Mouse (Mus musculus): ENCODE results near the gene Cops3. TPM values are rescaled to one million over a fixed set of nuclear protein-coding genes. Genes with fewer than 3 reads are reported as not detected.
"Not testable (repeated sequence)": the region's sequence is repeated elsewhere in the genome, so short reads cannot be mapped to it uniquely, and the experiment has no call there.

The Cops3 gene
- total RNA-seq (2017) = 202 and 227 TPM in 2 replicates

DNA sequence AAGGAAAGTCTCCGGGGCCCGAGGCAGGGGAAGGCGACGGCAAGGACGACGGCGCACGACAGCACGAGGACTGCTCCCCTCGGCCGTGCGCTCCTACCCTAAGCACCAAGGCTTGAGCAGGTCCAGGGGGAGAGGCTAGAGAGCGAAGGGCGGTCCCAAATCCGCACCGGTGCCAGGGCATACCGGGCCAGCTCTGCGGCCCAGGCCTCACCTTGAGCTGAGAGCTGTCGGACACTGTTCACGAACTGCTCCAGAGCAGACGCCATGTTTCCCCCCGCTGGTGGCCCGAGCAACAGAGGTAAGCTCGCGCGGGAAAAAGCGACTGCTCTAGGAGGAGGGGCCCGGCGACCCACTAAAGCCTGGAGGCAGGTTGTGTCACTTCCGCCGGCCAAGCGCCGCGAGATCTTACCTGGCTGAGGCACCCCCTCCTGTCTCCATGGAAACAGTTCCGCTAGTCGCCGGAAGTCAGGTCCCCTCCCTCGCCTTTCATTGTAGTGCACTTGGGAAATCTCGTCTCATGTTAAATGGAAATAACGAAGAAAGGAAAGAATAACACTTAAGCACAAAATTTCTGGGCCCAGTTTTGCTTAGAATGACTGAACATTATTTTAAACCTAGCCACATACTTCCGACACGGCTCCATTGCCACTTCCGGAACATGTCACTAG is at the start of gene Cops3:
Gene Cops3 (minus strand): TSS at position 380 of the 668 bp plus-strand sequence.
- ATAC-seq (replicated peaks; ENCODE audit: low read depth, poor library complexity, severe bottlenecking) = peak; percentile 87

DNA sequence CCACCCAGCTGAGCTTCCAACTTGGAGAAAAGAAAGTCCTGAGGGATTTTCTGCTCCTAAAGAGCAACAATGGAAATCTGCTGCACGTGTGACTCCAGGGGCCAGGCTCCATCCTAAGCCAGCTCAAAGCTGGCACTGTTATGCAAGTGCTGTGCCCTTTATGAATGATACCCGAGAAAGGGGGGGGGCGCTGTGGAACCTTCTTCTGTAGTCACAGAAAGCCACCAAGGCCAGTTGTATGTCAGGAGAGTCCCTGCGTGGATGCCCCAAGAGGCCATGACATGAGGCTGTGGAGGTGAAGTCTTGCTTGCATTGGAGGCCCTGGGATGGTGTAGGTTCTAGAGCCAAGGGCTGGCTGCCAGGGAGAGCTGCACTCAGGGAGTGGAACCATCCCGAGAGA is 48.5 kb upstream of the Cops3 start:
- ATAC-seq (replicated peaks; ENCODE audit: low read depth, poor library complexity, severe bottlenecking) = no peak

DNA sequence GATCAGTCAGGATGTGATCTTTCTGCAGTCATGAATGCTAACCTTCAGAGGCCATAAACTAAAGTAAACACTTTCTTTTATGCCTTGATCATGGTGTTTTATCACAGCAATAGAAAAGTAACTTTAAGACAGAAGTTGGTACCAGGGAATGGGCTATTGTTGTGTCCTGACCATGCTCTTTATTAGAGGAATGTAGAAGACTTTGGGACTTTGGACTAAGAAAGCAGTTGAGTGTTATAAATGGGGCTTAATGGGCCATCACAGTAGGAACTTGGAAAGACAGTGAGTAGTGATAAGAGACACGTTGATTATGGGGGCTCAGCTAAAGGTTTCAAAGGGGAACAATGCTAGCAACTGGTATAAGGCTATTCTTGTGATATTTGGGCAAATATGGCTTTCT is 47.3 kb upstream of the Cops3 start:
- no peak for ATAC-seq (replicated peaks; ENCODE audit: low read depth, poor library complexity, severe bottlenecking)

DNA sequence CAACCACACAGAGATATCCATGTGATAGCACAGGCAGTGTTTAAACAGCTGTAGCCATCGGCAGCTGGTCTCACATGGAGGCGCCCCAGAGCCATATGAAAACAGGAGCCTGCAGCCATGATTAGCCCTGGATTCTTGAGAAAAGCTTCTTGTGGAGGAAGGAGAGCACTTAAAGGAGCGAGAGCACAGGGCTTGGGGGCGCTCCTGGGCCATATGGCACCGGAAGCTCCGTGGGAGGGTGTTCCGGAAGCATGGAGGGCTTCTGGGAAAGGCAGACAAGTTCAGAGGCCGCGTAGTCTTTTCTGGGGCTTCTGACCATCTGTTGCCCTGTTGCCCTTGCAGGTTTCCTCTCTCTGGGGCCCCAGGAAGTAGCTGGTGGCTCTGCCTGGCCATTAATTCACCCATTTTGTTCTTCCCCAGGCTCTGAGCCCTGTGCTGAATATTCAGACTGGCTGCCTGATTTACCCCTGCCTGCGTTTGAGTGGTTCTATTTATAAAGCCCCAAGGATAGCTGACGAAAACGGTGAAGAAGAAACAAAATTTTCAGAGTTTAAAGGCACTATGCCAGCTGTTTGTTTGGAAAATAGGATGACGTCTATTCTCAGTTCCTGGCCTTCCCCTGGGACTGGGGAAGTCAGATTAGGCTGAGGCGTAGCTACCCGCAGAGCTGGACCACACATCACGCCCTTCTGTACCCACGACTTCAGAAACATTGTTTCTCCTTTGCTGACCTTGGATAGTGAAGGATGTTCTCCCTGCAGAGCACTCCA is 45.8 kb upstream of the Cops3 start:
- peak; percentile 78 for ATAC-seq (replicated peaks; ENCODE audit: low read depth, poor library complexity, severe bottlenecking)

DNA sequence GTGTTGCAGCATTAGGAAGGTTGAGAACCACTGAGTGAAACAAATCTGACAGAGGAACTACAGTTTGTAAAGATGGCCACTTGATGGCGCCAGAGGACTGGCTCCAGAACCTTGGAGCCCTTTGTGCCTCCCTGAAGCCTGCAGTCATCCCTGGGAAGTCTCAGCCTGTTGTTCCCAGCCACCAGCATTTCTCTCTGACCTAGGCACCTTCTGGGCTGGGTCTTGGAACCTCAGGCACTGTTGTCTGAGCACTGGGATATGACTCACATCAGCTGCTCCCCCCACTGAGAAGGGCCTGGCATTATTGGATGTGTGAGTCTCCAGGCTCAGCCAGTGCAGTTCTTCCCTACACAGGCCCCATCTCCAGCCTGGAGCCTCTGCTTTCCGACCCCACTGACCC is 40.4 kb upstream of the Cops3 start:
- ATAC-seq (replicated peaks; ENCODE audit: low read depth, poor library complexity, severe bottlenecking) = peak; percentile 74

DNA sequence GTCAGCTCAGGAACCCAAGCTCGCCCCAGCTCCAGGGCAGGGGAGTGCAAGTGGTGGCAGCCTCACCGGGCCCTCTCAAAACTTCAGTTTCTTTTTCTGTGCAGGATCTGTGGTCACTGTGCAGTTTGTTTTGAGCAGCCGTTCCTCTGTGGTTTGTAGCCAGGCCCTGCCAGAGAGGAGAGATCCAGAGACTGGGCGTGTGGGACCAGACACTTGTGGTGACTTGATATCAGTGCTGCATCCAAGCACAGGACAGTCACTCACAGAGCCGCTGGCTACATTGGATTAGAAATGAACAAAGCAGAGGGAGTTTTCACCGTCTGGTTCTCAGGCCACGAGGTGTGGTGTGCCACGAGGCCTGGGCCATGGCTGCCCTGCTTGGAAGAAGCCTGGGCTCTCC is 32.5 kb upstream of the Cops3 start:
- peak; percentile 92 for ATAC-seq (replicated peaks; ENCODE audit: low read depth, poor library complexity, severe bottlenecking)

DNA sequence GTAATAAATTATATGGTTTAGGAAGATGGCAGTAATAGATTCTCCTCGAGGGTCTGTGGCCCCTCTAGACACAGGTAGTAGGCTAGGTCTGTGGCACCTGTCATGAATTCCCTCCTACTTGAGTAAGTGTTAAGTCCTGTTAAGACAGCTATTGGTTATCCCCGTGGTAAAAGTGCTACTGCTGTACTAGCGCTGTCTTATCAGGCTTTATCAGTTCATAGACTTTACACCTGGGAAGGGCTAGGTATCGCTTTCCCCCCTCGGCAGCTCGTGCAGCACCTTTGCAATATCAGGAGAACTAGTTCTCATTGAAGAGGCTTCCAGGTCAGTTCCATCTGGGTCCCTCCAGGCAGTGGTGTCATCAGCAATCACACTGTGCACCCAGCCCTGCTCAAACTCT is 24.7 kb upstream of the Cops3 start:
- ATAC-seq (replicated peaks; ENCODE audit: low read depth, poor library complexity, severe bottlenecking) = no peak

DNA sequence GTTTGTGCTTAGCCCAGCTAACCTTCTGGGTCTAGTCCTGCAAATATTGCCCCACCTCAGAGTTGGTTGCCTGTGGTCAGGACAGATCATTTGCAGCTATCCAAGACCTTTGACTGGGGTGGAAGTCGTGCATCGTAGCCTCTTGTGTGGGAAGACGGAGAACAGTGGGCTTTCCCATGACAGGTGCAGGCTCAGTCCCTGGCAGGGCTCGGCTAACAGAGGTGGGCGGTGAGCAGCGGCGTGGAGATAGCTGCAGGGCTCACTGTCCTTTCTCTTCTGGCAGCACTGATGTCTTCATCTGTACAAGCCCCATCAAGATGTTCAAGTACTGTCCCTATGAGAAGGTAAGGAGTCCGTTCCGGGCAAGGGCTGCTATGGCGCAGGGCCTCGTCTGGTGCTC is 20.8 kb upstream of the Cops3 start:
- no peak for ATAC-seq (replicated peaks; ENCODE audit: low read depth, poor library complexity, severe bottlenecking)

DNA sequence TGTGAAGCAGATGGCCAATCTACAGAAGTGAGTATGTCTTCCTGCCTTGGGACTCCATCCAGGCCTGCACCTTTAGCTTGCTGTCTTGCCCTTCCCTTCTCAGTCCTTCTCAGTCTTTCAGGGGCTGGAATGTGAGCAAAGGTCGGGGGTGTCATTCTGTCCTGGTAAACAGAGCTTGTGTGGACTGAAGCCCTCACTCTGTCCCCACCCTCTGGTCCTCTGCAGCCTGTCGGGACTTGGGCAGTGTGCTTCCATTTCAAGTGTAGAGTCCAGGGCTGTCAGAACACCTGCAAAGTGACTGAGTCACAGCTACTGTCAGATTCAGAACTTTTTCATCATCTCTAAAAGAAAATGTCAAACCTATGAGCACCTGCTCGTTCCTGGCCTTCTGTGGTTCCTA is 13.2 kb upstream of the Cops3 start:
- ATAC-seq (replicated peaks; ENCODE audit: low read depth, poor library complexity, severe bottlenecking) = no peak

DNA sequence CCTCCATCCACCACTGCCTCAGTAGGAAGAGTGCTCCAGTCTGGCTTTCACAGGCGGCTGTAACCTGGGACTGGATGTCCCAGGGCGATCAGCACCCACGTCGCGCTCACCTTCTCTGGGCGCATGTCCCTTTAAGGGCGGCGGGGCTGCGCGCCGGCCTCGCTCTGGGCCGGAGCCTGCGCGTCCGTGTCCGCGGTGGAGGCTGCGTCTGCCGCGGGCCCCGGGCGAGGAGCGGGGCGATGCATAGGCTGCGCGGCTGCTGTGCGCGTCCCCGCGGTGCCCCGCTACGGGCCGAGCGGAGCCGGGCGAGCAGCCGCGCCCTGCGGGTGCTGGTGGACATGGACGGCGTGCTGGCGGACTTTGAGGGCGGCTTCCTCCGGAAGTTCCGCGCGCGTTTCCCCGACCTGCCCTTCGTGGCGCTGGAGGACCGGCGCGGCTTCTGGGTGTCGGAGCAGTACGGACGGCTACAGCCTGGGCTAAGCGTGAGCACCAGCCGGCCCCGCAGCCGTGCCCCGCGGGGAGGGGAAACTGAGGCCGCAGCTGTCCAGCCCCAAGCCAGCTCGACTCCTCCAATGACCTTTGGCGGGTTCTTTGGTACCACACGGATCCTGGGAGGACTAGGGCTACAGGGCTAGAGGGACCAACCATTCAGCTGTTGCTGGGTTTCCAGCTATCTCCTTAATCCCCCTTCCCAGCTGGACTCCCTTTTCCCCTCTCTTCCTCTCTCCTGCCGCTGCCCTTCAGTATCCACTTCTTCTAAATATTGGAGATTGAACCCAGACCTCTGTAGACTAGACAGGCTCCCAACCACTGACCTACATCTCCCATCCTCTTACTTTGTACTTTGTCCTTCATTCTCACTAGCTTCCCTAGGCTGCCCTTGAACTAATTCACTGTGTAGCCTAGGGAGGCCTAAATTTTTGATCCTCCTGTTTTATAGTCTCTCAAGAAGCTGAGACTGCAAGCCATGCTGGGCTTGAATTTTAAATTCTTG is 8.6 kb upstream of the Cops3 start:
- peak; percentile 71 for ATAC-seq (replicated peaks; ENCODE audit: low read depth, poor library complexity, severe bottlenecking)

DNA sequence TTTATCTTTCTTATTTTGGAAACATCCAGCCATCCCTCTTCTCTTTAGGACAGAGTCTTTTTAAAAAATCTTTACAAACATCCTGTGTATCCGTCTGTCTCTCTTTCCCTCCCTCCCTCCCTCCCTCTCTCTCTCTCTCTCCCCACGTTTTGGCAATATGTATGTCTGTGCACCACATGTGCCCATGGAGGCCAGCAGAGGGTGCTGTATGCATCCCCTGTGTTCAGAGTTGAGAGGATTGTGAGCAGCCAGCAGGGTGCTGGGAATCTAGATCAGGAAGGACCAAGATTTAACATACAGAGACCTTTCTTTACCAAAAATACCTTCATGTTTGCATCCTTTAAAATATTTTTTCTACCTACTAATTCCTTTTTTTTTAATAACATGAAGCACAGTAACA is 7.5 kb upstream of the Cops3 start:
- ATAC-seq (replicated peaks; ENCODE audit: low read depth, poor library complexity, severe bottlenecking) = peak; percentile 80

DNA sequence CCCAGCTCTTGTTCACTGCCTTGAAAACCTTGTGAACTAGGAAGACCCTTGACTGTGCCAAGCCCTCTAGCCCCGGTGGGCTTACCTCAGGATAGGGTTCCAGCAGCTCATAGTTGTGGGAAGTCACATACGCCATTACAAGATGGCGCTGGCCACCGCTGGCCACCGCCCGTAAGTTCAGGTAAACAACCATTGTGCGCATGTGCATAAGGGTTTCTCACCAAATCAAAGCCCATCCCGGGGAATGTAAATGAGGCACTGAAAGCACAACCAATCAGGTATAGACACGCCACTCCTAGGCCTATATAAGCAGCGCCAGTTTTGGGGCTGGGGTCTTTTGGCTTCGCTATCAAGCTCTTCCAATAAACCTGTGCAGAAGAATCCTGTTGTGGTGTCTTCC is 6.7 kb upstream of the Cops3 start:
- ATAC-seq (replicated peaks; ENCODE audit: low read depth, poor library complexity, severe bottlenecking) = no peak

DNA sequence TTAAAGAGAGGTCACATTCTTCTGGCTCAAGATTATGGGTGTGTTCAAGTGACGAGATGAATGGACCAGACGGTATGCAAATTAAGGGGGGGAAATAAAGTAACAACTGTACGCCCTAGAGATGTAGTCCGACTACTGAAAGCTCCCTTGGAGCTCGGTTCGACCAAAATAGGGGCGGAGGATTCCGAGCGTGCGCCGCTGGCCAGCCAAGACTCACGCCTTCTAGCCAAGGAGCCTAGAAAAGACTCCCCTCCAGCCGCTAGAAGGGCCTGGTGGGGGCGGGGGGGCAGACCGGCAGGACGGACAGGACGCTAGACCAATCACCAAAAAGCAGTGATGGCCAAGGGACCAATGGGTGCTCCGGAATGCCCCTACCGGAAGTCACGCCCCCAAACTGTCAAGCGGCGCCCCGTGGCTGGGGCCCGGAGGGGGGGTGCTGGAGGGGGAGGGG is 605 bp downstream of the Cops3 start, which contains the start of gene Nt5m:
Gene Nt5m (plus strand): TSS at position 440 of the 451 bp plus-strand sequence.
- ATAC-seq (replicated peaks; ENCODE audit: low read depth, poor library complexity, severe bottlenecking) = peak; percentile 92

DNA sequence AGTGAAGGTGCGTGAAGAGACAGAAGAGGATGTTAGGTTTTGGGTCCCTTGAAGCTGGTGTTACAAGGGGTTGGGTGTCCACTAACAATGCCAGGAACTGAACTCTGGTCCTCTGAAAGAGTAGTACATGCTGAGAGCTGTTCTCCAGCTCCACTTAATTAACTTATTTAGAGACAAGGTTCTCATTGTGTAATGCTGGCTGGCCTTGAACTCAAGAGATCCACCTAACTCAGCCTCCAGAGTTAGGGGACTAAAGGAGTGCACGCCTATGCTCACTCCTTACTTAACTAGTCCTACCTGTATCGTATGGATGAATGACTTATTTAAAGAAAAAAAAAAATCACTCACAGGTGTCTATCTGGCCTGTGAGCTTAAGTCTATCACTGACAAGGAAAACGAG is 1.2 kb downstream of the Cops3 start:
- ATAC-seq (replicated peaks; ENCODE audit: low read depth, poor library complexity, severe bottlenecking) = no peak

DNA sequence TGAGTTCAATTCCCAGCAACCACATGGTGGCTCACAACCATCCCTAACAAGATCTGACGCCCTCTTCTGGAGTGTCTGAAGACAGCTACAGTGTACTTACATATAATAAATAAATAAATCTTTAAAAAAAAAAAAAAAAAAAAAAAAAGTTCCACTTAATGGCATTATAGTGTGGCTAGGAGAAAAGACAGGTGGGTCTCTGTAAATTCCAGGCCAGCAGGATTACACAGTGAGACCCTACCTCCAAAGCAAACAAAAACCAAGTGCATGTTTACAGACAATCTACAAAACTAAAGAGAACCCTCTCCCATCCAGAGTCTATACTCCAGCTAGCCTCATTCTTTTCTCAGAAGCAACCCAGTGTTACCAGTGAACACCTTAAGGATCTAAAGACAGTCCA is 1.8 kb downstream of the Cops3 start:
- not testable (repeated sequence) for ATAC-seq (replicated peaks; ENCODE audit: low read depth, poor library complexity, severe bottlenecking)

DNA sequence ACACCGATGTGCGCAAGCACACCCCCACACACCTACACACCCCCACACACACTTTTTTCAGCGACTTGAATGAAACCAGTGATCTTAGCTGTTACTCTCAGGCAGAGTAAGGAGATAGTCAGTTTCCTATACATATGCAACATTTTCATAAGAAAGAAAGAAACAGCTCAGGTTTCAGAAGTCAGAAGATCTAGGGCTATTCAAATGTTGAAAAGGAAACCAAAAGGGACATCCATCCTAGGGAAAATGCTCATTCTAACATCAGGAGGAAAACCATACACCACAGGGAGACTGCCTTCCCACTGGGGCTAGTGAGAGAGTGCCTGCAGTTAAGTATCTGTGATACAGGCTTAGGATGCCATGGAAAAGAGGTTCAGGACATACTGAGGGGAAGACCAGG is 18.0 kb downstream of the Cops3 start:
- no peak for ATAC-seq (replicated peaks; ENCODE audit: low read depth, poor library complexity, severe bottlenecking)

DNA sequence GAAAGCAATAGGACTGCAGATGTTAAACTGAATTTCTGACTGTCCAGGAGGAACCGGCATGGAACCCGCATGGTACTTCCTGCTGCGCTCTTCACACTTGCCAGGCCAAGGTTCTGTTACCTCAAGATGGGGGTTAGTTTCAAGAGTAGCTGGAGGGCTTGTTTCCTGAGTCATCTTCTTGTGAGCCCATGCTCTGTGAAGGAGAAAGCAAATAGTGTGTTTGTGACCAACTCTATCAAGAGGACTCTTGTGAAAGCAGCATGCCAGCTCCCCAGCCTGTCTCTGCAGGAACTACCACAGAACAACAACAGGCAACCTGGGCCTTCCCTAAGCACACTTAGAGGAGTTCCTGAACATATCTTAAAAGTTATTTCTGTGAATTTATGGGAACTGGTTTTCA is 21.7 kb downstream of the Cops3 start:
- ATAC-seq (replicated peaks; ENCODE audit: low read depth, poor library complexity, severe bottlenecking) = no peak

DNA sequence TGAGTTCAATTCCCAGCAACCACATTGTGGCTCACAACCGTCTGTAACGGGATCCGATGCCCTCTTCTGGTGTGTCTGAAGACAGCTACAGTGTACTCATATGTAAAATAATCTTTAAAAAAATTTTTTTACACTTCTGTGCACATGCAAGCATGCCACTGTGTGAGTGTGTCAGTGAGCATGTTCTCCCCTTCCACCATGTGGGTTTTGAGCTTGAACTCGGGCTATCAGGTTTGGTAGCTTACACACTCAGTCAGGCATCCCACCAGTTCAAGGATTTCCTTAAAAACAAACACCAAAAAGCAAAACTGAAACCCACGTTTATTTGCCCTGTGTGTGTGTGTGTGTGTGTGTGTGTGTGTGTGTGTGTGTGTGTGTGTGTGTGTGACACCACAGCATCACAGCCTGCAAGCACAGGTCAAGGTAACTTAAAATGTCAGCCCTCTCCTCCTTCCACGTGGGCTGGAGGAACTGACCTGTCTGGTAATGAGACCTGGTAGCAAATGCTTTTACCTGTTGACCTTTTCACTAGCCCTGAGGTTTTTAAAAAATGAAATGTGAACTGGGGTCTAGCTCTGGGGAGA is 24.1 kb downstream of the Cops3 start:
- no peak for ATAC-seq (replicated peaks; ENCODE audit: low read depth, poor library complexity, severe bottlenecking)

DNA sequence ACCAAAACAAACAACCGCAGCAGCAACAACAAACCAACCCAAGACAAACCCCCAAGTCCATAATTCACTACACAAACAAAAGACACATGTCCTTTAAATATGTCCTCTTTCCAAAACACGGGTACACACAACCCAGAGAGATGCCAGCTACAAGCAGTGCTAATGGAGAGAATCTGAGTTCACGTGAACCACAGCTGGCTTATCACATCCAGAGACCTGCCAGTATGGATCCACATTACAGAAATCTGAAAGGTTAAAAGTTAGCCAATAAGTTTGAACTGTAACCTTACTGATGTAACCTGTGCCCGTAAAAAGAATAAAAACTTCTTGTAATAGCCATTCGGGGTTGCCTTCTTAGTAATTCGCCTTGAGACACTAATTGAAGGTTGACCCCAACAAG is 24.7 kb downstream of the Cops3 start:
- ATAC-seq (replicated peaks; ENCODE audit: low read depth, poor library complexity, severe bottlenecking) = no peak

DNA sequence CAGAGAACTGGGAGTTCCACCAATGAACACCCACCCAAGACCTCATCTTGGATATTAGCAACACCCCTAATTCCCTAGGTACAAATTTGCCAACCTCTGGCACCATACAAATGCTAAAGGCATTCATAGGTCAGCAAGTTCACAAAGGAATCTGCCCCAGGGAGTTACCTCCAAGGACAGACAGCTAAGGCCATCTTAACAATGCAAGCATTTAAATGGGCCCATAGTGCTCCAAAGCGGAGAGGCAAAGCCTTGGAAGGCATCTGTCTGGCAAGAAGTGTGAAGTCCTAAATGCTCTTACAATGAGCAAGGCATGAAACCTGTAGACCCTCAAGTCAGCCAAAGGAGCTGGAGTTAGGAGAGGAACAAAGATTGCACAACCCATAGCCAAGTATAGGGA is 25.3 kb downstream of the Cops3 start:
- no peak for ATAC-seq (replicated peaks; ENCODE audit: low read depth, poor library complexity, severe bottlenecking)

All from common myeloid progenitor, adult 5-6 weeks (primary cell).